Mouse (Mus musculus) granulocyte monocyte progenitor cell, adult 5-6 weeks (primary cell): ENCODE data around the gene Clec4n. TPM values are rescaled to one million over a fixed set of nuclear protein-coding genes. Genes with fewer than 3 reads are reported as not detected.
A peak's percentile ranks its signal among the peaks of the same experiment; 100 is the strongest.
"Not testable (repeated sequence)": the region's sequence is repeated elsewhere in the genome, so short reads cannot be mapped to it uniquely, and the experiment has no call there.

Experiments used
- ATAC-seq: replicated peaks from 2 replicates; pipeline ENCODE4 v1.8.0; 2016; ENCODE audit warnings: mild to moderate bottlenecking, moderate TSS enrichment, inconsistent platforms; ENCODE audit not compliant: poor library complexity, severe bottlenecking
- total RNA-seq, 2 experiments: library from RNA; stranded (forward) in 1 of 2; stranded (reverse) in 1 of 2; fragments of 200-712, 200-1000 nt in 1 of 2; fragments of >200 nt in 1 of 2; fragmentation: Nextera tagmentation in 1 of 2; gene quantifications; 2 replicates each; pipeline ENCODE4 v1.2.3; 2014 to 2017

Gene Clec4n
- total RNA-seq, 2 experiments from 2014 or later: 0.57 TPM; not detected in 1

GRCm38 (mm10) chr6:123288931-123289330, 59.3 kb downstream of the Clec4n start:
- peak; percentile 56 for ATAC-seq

GRCm38 (mm10) chr6:123289753-123290152, 60.1 kb downstream of the Clec4n start, which contains the start of gene Clec4e:
Gene Clec4e, minus strand, starts transcription at chr6:123289870.
- peak; percentile 91 for ATAC-seq

- no peak for ATAC-seq
Observed at GRCm38 (mm10) chr6:123292751-123293400, 63.2 kb downstream of the Clec4n start.

DNA sequence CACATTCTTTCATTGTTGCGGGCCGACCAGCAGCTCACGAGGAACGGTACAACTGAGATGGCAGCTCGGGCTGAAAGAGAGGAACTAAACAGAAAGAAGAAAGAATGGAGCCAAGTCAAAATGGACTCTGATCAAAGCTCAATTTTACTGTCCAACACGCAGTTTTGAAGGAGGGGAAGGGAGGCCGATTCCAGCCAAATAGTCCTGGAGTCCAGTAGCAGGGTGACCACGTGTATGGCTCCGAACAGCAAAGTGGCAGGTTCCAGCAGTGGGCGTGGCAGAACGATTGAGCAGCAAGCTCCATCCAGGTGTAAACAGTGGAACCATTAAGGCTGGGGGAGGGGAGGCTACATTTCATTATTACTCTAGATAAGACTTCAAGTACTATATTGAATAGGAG, 63.9 kb downstream of the Clec4n start:
- not testable (repeated sequence) for ATAC-seq

Other genes starting within 250 kb of the Clec4n start
- not detected in 2 replicates for gene Clec4a4, start 239.5 kb upstream of the Clec4n start, total RNA-seq (2014; fragmentation: Nextera tagmentation)
- gene Clec4a4, start 239.5 kb upstream of the Clec4n start, total RNA-seq (2017): not detected in 2 replicates
- gene Clec4b1, start 179.9 kb upstream of the Clec4n start, total RNA-seq (2014; fragmentation: Nextera tagmentation): not detected in 2 replicates
- gene Clec4b1, start 179.9 kb upstream of the Clec4n start, total RNA-seq (2017): 2.6 TPM in 1 of 2 replicates, not detected in the other
- gene Clec4a2, start 123.4 kb upstream of the Clec4n start, total RNA-seq (2014; fragmentation: Nextera tagmentation): 38.4 and 58.3 TPM in 2 replicates
- 39.5 and 48.5 TPM in 2 replicates for gene Clec4a2, start 123.4 kb upstream of the Clec4n start, total RNA-seq (2017)
- gene Clec4b2, start 57.0 kb upstream of the Clec4n start, total RNA-seq (2014; fragmentation: Nextera tagmentation): 2.0 TPM in 1 of 2 replicates, not detected in the other
- 2.1 and 5.1 TPM in 2 replicates for gene Clec4b2, start 57.0 kb upstream of the Clec4n start, total RNA-seq (2017)
- gene Clec4d, start 32.3 kb downstream of the Clec4n start, total RNA-seq (2014; fragmentation: Nextera tagmentation): 5.1 and 10.7 TPM in 2 replicates
- 5.8 and 7.8 TPM in 2 replicates for gene Clec4d, start 32.3 kb downstream of the Clec4n start, total RNA-seq (2017)
- gene Clec4e, start 60.0 kb downstream of the Clec4n start, total RNA-seq (2014; fragmentation: Nextera tagmentation): 16.3 and 20.5 TPM in 2 replicates
- gene Clec4e, start 60.0 kb downstream of the Clec4n start, total RNA-seq (2017): 20.9 and 23.7 TPM in 2 replicates
- not detected in 2 replicates for gene Vmn2r19, start 78.5 kb downstream of the Clec4n start, total RNA-seq (2014; fragmentation: Nextera tagmentation)
- not detected in 2 replicates for gene Vmn2r19, start 78.5 kb downstream of the Clec4n start, total RNA-seq (2017)
- 0.06 TPM in 1 of 2 replicates, not detected in the other for gene Vmn2r20, start 188.3 kb downstream of the Clec4n start, total RNA-seq (2014; fragmentation: Nextera tagmentation)
- not detected in 2 replicates for gene Vmn2r20, start 188.3 kb downstream of the Clec4n start, total RNA-seq (2017)